Mouse (Mus musculus): ENCODE results near the gene Tmeff1. TPM values are rescaled to one million over a fixed set of nuclear protein-coding genes. Genes with fewer than 3 reads are reported as not detected.

Tmeff1 gene
- polyA plus RNA-seq, 1 experiment from 2014 or later, result 242 TPM

GRCm38 (mm10) chr4:48543071-48543865, 41.7 kb upstream of the Tmeff1 start:
- H3K9ac ChIP-seq (ENCODE audit: low read depth, low read length), result no peak overlapping the region

DNA sequence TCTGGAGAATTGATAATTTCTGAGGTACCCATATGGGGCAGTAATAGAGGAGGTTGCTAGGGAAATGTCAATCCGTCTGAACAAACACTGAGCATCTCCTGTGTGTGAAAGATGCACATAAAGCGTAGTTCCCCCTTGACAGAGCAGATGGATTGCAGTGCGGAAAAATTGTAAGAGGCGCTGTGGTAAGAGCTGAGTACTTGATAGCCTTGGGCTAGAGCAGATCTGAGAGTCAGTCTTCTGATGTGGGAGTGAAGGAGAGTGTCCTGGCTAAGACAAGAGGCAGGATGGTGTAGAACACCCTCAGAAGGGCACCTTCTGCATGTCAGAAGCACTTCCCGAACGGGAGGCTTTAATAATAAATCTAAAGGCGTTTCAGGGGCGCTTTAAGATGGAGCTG, 40.8 kb upstream of the Tmeff1 start:
- H3K36me3 ChIP-seq (ENCODE audit: control insufficient read depth, insufficient read depth, low read length), result no peaks in the 10 kb centered on the region
- H3K4me3 ChIP-seq (ENCODE audit: low read depth, low read length), result no peak overlapping the region
- H3K9me3 ChIP-seq (ENCODE audit: control insufficient read depth, low read length), result no peaks in the 10 kb centered on the region
- peaks cover 28% of the 10 kb centered on the region for H3K4me1 ChIP-seq (replicated peaks; ENCODE audit: control insufficient read depth, insufficient read depth, low read length)
- no peak for DNase-seq (ENCODE audit: low spot score)
- H3K9ac ChIP-seq (ENCODE audit: low read depth, low read length), result no peak overlapping the region
- 82% methylated on average over 8 of the region's 8 CpGs for WGBS
- no peak overlapping the region for H3K27ac ChIP-seq (ENCODE audit: low read depth, low read length)
- no peak for ATAC-seq (ENCODE audit: low FRiP score)
- H3K4me2 ChIP-seq (replicated peaks; ENCODE audit: low read depth, low read length), result no peak overlapping the region
- H3K27me3 ChIP-seq (ENCODE audit: control insufficient read depth, insufficient read depth, low read length), result no peaks in the 10 kb centered on the region

More at GRCm38 (mm10) chr4:48543071-48543865, 41.7 kb upstream of the Tmeff1 start:
- H3K9me3 ChIP-seq (ENCODE audit: control insufficient read depth, low read length), result no peaks in the 10 kb centered on the region
- H3K4me2 ChIP-seq (replicated peaks; ENCODE audit: low read depth, low read length), result no peak overlapping the region; the same call in 1 of the 2 replicates
- H3K4me1 ChIP-seq (replicated peaks; ENCODE audit: control insufficient read depth, insufficient read depth, low read length), result peaks cover 24% of the 10 kb centered on the region
- ATAC-seq (ENCODE audit: low FRiP score), result no peak
- 67% methylated on average over 6 of the region's 6 CpGs for WGBS
- DNase-seq (ENCODE audit: low spot score), result no peak
- H3K27me3 ChIP-seq (ENCODE audit: control insufficient read depth, insufficient read depth, low read length), result no peaks in the 10 kb centered on the region
- no peak overlapping the region for H3K27ac ChIP-seq (ENCODE audit: low read depth, low read length)
- no peak overlapping the region for H3K4me3 ChIP-seq (ENCODE audit: low read depth, low read length)
- no peaks in the 10 kb centered on the region for H3K36me3 ChIP-seq (ENCODE audit: control insufficient read depth, insufficient read depth, low read length)

GRCm38 (mm10) chr4:48545966-48546365, 39.0 kb upstream of the Tmeff1 start:
- Histone ChIP-seq H3K9me3 (ENCODE audit: control insufficient read depth, low read length) (no peaks in the 10 kb centered on the region), H3K4me3 (ENCODE audit: low read depth, low read length) (no peak overlapping the region), H3K4me2 (replicated peaks; ENCODE audit: low read depth, low read length) (0 out of 2 replicates have a peak overlapping the region, but pooled peaks have one; percentile 17), H3K27me3 (ENCODE audit: control insufficient read depth, insufficient read depth, low read length) (no peaks in the 10 kb centered on the region), H3K27ac (ENCODE audit: low read depth, low read length) (peak overlapping the region; percentile 83), H3K9ac (ENCODE audit: low read depth, low read length) (peak overlapping the region; percentile 54; the same call in 1 of the 2 replicates), H3K4me1 (replicated peaks; ENCODE audit: control insufficient read depth, insufficient read depth, low read length) (peaks cover 28% of the 10 kb centered on the region), H3K36me3 (ENCODE audit: control insufficient read depth, insufficient read depth, low read length) (no peaks in the 10 kb centered on the region)
- 48% methylated on average over 12 of the region's 12 CpGs for WGBS
- DNase-seq (ENCODE audit: low spot score) (no peak), ATAC-seq (ENCODE audit: low FRiP score) (no peak)

- Histone ChIP-seq H3K4me3 (ENCODE audit: low read depth, low read length) (0 out of 2 replicates have a peak overlapping the region, but pooled peaks have one; percentile 10), H3K4me1 (replicated peaks; ENCODE audit: control insufficient read depth, insufficient read depth, low read length) (peaks cover 28% of the 10 kb centered on the region), H3K27ac (ENCODE audit: low read depth, low read length) (peak overlapping the region; percentile 83), H3K9ac (ENCODE audit: low read depth, low read length) (peak overlapping the region; percentile 54), H3K27me3 (ENCODE audit: control insufficient read depth, insufficient read depth, low read length) (no peaks in the 10 kb centered on the region), H3K9me3 (ENCODE audit: control insufficient read depth, low read length) (no peaks in the 10 kb centered on the region), H3K4me2 (replicated peaks; ENCODE audit: low read depth, low read length) (peak overlapping the region; percentile 17; the same call in 1 of the 2 replicates), H3K36me3 (ENCODE audit: control insufficient read depth, insufficient read depth, low read length) (no peaks in the 10 kb centered on the region)
- 29% methylated on average over 9 of the region's 9 CpGs for WGBS
- ATAC-seq (ENCODE audit: low FRiP score) (peak; percentile 86), DNase-seq (ENCODE audit: low spot score) (peak; percentile 61)
Observed at GRCm38 (mm10) chr4:48546568-48547496, 38.1 kb upstream of the Tmeff1 start.

GRCm38 (mm10) chr4:48548393-48549045, 36.5 kb upstream of the Tmeff1 start:
- Histone ChIP-seq H3K4me3 (ENCODE audit: low read depth, low read length) (no peak overlapping the region), H3K36me3 (ENCODE audit: control insufficient read depth, insufficient read depth, low read length) (peaks cover 5% of the 10 kb centered on the region; the same call in 1 of the 2 replicates), H3K4me2 (replicated peaks; ENCODE audit: low read depth, low read length) (no peak overlapping the region), H3K9me3 (ENCODE audit: control insufficient read depth, low read length) (no peaks in the 10 kb centered on the region), H3K4me1 (replicated peaks; ENCODE audit: control insufficient read depth, insufficient read depth, low read length) (peaks cover 21% of the 10 kb centered on the region), H3K27me3 (ENCODE audit: control insufficient read depth, insufficient read depth, low read length) (no peaks in the 10 kb centered on the region), H3K9ac (ENCODE audit: low read depth, low read length) (no peak overlapping the region), H3K27ac (ENCODE audit: low read depth, low read length) (no peak overlapping the region)
- 42% methylated on average over 6 of the region's 6 CpGs for WGBS
- DNase-seq (ENCODE audit: low spot score) (peak; percentile 36), ATAC-seq (ENCODE audit: low FRiP score) (no peak)

DNA sequence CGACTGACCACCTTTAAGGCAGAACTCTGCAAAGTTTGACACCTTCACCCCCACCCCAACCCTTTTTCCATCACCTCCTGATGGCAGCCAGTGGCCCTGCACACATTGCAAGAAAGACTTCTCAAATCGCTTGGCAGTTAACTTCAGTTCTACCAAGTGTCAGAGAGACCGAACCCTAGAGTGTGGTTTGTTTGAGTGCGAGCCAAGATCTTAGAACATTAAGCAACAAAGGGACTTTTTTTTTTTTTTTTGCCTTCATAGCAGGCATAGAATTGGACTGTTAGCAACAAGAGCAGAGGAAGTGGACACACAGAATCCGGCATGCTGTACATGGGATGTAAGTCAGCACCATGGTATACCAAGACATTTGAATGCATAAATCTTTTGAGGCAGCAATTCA, 35.3 kb upstream of the Tmeff1 start:
- WGBS, result 93% methylated on average over 5 of the region's 5 CpGs
- Histone ChIP-seq H3K4me2 (replicated peaks; ENCODE audit: low read depth, low read length) (no peak overlapping the region), H3K4me3 (ENCODE audit: low read depth, low read length) (no peak overlapping the region), H3K27me3 (ENCODE audit: control insufficient read depth, insufficient read depth, low read length) (no peaks in the 10 kb centered on the region), H3K9ac (ENCODE audit: low read depth, low read length) (no peak overlapping the region), H3K36me3 (ENCODE audit: control insufficient read depth, insufficient read depth, low read length) (peaks cover 5% of the 10 kb centered on the region; the same call in 1 of the 2 replicates), H3K27ac (ENCODE audit: low read depth, low read length) (no peak overlapping the region), H3K4me1 (replicated peaks; ENCODE audit: control insufficient read depth, insufficient read depth, low read length) (peaks cover 21% of the 10 kb centered on the region), H3K9me3 (ENCODE audit: control insufficient read depth, low read length) (no peaks in the 10 kb centered on the region)
- no peak for ATAC-seq (ENCODE audit: low FRiP score)
- DNase-seq (ENCODE audit: low spot score), result no peak

DNA sequence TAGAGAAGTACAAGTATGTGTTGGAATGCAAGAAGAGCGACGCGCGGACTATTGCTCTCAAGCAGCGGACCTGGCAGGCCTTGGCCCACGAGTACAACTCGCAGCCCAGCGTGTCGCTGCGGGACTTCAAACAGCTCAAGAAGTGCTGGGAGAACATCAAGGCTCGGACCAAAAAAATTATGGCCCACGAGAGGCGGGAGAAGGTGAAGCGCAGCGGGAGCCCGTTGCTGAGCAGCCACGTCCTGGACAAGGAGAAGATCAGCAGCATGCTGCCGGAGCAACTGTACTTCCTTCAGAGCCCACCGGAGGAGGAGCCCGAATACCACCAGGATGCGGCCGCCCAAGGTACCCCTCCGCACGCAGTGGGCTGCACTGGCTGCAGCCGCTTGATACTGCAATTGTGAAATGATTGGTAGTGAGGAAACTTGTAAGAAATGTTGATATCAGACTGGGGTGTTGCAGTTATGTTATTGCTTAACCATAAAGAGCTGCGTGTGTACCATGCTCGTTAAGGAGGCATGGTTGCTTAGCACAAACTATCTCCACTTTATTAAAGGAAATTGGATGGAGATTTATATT, 32.4 kb upstream of the Tmeff1 start:
- Histone ChIP-seq H3K4me3 (ENCODE audit: low read depth, low read length) (no peak overlapping the region), H3K9me3 (ENCODE audit: control insufficient read depth, low read length) (no peaks in the 10 kb centered on the region), H3K9ac (ENCODE audit: low read depth, low read length) (no peak overlapping the region), H3K4me1 (replicated peaks; ENCODE audit: control insufficient read depth, insufficient read depth, low read length) (peaks cover 6% of the 10 kb centered on the region; the same call in 1 of the 2 replicates), H3K36me3 (ENCODE audit: control insufficient read depth, insufficient read depth, low read length) (peaks cover 5% of the 10 kb centered on the region; the same call in 1 of the 2 replicates), H3K27ac (ENCODE audit: low read depth, low read length) (no peak overlapping the region), H3K4me2 (replicated peaks; ENCODE audit: low read depth, low read length) (no peak overlapping the region), H3K27me3 (ENCODE audit: control insufficient read depth, insufficient read depth, low read length) (no peaks in the 10 kb centered on the region)
- DNase-seq (ENCODE audit: low spot score) (no peak), ATAC-seq (ENCODE audit: low FRiP score) (no peak)
- 96% methylated on average over 27 of the region's 27 CpGs for WGBS

- H3K4me3 ChIP-seq (ENCODE audit: low read depth, low read length), result no peak overlapping the region
- no peaks in the 10 kb centered on the region for H3K9me3 ChIP-seq (ENCODE audit: control insufficient read depth, low read length)
- H3K4me1 ChIP-seq (replicated peaks; ENCODE audit: control insufficient read depth, insufficient read depth, low read length), result no peaks in the 10 kb centered on the region
- H3K4me2 ChIP-seq (replicated peaks; ENCODE audit: low read depth, low read length), result no peak overlapping the region
- no peak for ATAC-seq (ENCODE audit: low FRiP score)
- H3K36me3 ChIP-seq (ENCODE audit: control insufficient read depth, insufficient read depth, low read length), result peaks cover 5% of the 10 kb centered on the region; the same call in 1 of the 2 replicates
- no peak for DNase-seq (ENCODE audit: low spot score)
- no peak overlapping the region for H3K27ac ChIP-seq (ENCODE audit: low read depth, low read length)
- no peak overlapping the region for H3K9ac ChIP-seq (ENCODE audit: low read depth, low read length)
- no peaks in the 10 kb centered on the region for H3K27me3 ChIP-seq (ENCODE audit: control insufficient read depth, insufficient read depth, low read length)
- 91% methylated on average over 7 of the region's 7 CpGs for WGBS
Observed at GRCm38 (mm10) chr4:48554132-48554531, 30.8 kb upstream of the Tmeff1 start.

Measured in hindbrain, embryonic 11.5 days (tissue).